Mouse (Mus musculus) midbrain, embryonic 12.5 days (tissue): ENCODE data around the gene Kcne2. TPM values are rescaled to one million over a fixed set of nuclear protein-coding genes. Genes with fewer than 3 reads are reported as not detected.
A peak's percentile ranks its signal among the peaks of the same experiment; 100 is the strongest.

Experiments
- ATAC-seq: fragments of 200-750 bp; cut with Nextera tagmentation; 2 replicates; pipeline ENCODE4 v1.8.0; 2017; ENCODE audit warnings: low read depth, moderate TSS enrichment, moderate library complexity; ENCODE audit not compliant: low FRiP score
- H3K27ac ChIP-seq: fragments of 300-500 bp; sonication (generic); replicated peaks from 2 replicates; pipeline ENCODE4 v1.5.1; 2016; ENCODE audit warnings: mild to moderate bottlenecking
- H3K27me3 ChIP-seq: fragments of 300-500 bp; sonication (generic); 2 replicates; pipeline ENCODE4 v1.6.1; 2016; ENCODE audit warnings: mild to moderate bottlenecking
- H3K36me3 ChIP-seq: fragments of 300-500 bp; sonication (generic); 2 replicates; pipeline ENCODE4 v1.6.1; 2016
- H3K4me1 ChIP-seq: fragments of 300-500 bp; sonication (generic); 2 replicates; pipeline ENCODE4 v1.6.1; 2016
- H3K4me2 ChIP-seq: fragments of 300-500 bp; sonication (generic); replicated peaks from 2 replicates; pipeline ENCODE4 v1.6.1; 2016; ENCODE audit warnings: mild to moderate bottlenecking, moderate library complexity
- H3K4me3 ChIP-seq: fragments of 300-500 bp; sonication (generic); 2 replicates; pipeline ENCODE4 v1.5.1; 2016; ENCODE audit warnings: mild to moderate bottlenecking
- H3K9ac ChIP-seq: fragments of 300-500 bp; sonication (generic); replicated peaks from 2 replicates; pipeline ENCODE4 v1.6.1; 2016; ENCODE audit warnings: mild to moderate bottlenecking, moderate library complexity
- H3K9me3 ChIP-seq: fragments of 300-500 bp; sonication (generic); 2 replicates; pipeline ENCODE4 v1.6.1; 2016; ENCODE audit warnings: mild to moderate bottlenecking
- WGBS: fragments of 180-500 bp; shearing (Covaris S2); methylation state at CpG from one replicate; pipeline ENCODE4 v1.1.7; 2016; 5-methylcytosine and 5-hydroxymethylcytosine counted together
- polyA plus RNA-seq: library from polyadenylated mRNA; unstranded; fragments of >200 nt; fragmentation: Nextera tagmentation; extraction: Ambion mirVana; gene quantifications from 2 replicates; pipeline ENCODE4 v1.2.1, GENCODE M21; 2016

Kcne2 gene
- polyA plus RNA-seq, 1 experiment from 2014 or later: 0.38 TPM

DNA sequence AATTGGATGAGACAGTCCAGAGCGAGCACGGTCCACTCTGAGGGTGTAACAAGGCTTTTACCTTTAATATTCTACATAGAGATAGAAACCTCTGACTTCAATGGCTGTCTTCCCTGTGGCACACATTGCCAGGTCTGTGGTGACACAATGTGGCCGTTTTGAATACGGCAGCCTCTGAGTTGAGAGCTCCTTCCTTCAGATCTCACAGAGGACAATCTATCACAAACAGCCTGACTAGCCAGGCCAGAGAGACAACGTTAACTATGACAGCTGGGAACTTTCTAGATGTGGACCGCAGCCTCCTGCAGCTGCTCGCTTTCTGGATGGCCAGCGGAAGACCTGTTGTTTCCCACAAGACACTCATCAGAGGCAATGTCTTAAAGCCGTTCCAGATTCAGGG is 3.4 kb upstream of the Kcne2 start:
- H3K4me3 ChIP-seq: no peak overlapping the region
- peaks cover 2% of the 10 kb centered on the region for H3K4me1 ChIP-seq
- no peak overlapping the region for H3K9ac ChIP-seq
- no peak for ATAC-seq
- 92% methylated on average over 9 of the region's 9 CpGs for WGBS
- no peak overlapping the region for H3K27ac ChIP-seq
- no peak overlapping the region for H3K4me2 ChIP-seq
- H3K36me3 ChIP-seq: no peaks in the 10 kb centered on the region
- 0 out of 2 replicates have a peak, but pooled peaks cover 7% of the 10 kb centered on the region for H3K27me3 ChIP-seq
- no peaks in the 10 kb centered on the region for H3K9me3 ChIP-seq

DNA sequence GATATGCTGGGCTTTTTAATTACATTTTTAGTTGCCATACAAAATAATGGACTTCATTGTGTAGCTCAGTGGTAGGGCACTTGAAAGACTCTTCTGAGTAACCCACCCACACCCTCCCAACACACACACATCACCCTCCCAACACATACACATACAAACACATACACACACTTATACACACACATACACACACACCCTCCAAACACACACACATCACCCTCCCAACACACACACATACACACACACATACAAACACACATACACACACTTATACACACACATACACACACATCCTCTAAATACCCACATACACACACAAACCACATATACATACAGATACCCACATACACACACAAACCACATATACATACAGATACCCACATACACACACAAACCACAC is 2.1 kb upstream of the Kcne2 start:
- Histone ChIP-seq H3K27me3 (0 out of 2 replicates have a peak, but pooled peaks cover 7% of the 10 kb centered on the region), H3K36me3 (no peaks in the 10 kb centered on the region), H3K9me3 (no peaks in the 10 kb centered on the region), H3K27ac (no peak overlapping the region), H3K4me1 (peaks cover 9% of the 10 kb centered on the region), H3K9ac (no peak overlapping the region), H3K4me2 (no peak overlapping the region), H3K4me3 (no peak overlapping the region)
- ATAC-seq: no peak

DNA sequence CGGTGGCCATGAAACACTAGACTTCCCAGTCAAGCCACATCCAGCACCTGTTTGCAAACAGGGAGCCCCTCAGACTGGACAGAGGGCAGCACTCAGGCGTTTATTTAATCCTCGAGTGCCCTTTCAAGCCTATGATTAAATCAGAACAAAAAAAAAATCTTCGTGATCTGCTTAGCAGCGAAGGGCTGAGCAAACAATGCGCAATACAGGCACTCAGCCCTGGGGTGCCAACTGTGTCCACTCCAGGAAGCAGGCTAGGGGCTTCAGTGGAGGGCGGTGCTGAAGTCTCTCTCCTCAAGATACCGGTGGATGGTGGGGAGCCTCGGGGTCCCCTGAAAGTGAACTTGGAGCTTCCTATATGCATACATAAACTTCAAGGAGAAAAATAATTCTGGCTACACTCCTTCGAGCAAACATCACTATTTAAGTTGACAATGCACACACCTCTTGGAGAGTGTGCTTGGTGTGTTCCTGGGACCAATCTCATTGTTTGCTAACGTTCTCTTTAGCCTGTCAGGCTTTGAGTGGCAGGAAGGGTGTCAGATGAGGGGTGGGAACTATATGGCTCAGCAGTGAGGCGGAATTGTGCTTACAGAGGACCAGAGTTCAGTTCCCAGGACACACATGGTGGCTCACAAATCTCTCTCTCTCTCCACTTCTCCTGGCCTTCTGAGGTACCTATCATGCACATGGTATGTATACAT is 2.2 kb downstream of the Kcne2 start:
- H3K27me3 ChIP-seq: 0 out of 2 replicates have a peak, but pooled peaks cover 7% of the 10 kb centered on the region
- 0 out of 2 replicates have a peak overlapping the region, but pooled peaks have one; percentile 11 for H3K4me2 ChIP-seq
- no peaks in the 10 kb centered on the region for H3K36me3 ChIP-seq
- H3K4me3 ChIP-seq: no peak overlapping the region
- ATAC-seq: peak; percentile 52; the same call in 1 of the 2 replicates
- no peaks in the 10 kb centered on the region for H3K9me3 ChIP-seq
- H3K4me1 ChIP-seq: peaks cover 9% of the 10 kb centered on the region
- H3K9ac ChIP-seq: no peak overlapping the region
- 30% methylated on average over 12 of the region's 12 CpGs for WGBS
- H3K27ac ChIP-seq: peak overlapping the region; percentile 15; the same call in 1 of the 2 replicates

DNA sequence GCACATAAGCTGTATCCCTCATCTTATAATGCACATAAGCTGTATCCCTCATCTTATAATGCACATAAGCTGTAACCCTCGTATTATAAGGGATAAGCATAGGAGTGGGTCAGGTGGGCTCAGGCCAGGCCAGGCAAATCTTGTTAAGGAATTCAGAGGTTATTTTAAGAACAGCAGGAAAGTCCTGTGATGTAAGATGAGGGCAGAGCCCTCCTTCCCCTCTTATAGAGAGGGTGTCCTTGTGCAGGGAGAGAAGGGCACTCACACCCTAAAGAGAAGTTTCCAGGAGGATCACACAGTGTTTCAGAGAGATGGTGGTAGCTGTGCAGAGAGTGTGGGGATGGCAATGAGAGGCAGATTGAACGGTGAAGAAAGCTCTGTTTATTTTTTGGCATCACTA is 3.1 kb downstream of the Kcne2 start:
- Histone ChIP-seq H3K27ac (no peak overlapping the region), H3K4me3 (no peak overlapping the region), H3K9ac (no peak overlapping the region), H3K27me3 (0 out of 2 replicates have a peak, but pooled peaks cover 7% of the 10 kb centered on the region), H3K4me1 (peaks cover 9% of the 10 kb centered on the region), H3K36me3 (no peaks in the 10 kb centered on the region), H3K4me2 (no peak overlapping the region), H3K9me3 (no peaks in the 10 kb centered on the region)
- 94% methylated on average over 2 of the region's 2 CpGs for WGBS
- no peak for ATAC-seq

DNA sequence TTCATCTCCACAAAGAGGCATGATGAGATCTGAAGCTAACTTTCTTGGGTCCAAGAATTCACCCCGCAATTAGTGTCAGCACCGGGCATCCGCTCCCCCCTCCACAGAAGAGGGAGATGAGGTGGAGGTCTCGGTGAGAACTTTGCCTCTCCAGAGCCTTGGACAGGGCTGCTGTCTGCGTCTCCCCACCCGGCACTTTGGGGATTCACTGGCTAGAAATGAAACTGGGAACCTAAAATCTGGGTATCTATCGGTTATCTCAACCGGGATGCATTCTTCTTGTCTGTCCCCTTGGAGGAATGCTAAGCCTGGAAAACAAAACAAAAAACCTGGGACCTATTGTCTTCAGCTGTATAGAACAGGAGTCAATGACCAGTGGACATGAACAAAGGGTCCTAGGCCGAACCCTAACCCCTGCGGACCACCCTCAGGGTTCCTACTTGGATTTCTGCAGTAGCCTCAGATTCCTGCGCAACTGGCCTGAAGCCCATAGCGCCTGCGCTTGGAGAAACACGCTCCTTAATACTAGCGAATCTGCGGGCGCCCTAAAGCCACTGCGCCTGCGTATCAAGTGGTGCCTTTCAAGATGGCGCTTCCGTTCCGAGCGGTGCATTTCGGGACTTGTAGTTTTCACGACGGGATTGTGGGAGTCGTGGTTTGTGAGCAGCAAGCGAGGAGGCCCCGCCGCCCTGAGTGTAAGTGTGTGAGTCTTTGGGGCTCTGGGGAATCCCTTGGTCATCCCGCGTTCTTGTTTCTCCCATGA is 8.6 kb downstream of the Kcne2 start, which contains the start of gene Smim11:
TSS of gene Smim11 (plus strand) at position 638 of the 763 bp plus-strand sequence.
- Histone ChIP-seq H3K4me1 (peaks cover 18% of the 10 kb centered on the region), H3K27me3 (no peaks in the 10 kb centered on the region), H3K9me3 (no peaks in the 10 kb centered on the region), H3K9ac (peak within 1 kb of the TSS; percentile 80), H3K4me2 (peak within 1 kb of the TSS; percentile 70), H3K36me3 (peaks cover 8% of the 10 kb centered on the region), H3K27ac (peak within 1 kb of the TSS; percentile 78), H3K4me3 (peak within 1 kb of the TSS; percentile 72)
- 9% methylated on average over 32 of the region's 32 CpGs for WGBS
- ATAC-seq: peak; percentile 94

DNA sequence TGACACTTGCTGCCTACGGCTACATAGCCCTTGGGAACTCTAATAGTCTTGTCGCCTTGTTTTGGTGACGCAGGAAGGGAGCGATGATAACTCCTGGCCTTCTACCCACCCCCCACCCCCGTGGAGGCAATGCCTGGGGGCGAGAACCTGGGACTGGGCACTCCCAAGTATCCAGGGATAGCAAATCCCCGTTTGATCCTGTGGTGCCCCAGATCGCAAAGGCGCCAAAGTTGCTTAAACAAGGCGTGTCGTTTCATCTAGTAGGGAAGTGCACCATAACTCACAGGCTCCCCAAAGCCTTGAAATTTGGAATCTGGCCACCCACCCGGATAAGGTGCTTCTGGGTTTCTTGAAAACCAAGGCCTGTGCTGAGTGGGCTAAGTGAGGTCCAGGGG is 9.2 kb downstream of the Kcne2 start:
- peaks cover 18% of the 10 kb centered on the region for H3K4me1 ChIP-seq
- H3K27me3 ChIP-seq: no peaks in the 10 kb centered on the region
- no peaks in the 10 kb centered on the region for H3K9me3 ChIP-seq
- WGBS: under 1% methylated on average over 12 of the region's 12 CpGs
- peak overlapping the region; percentile 72 for H3K4me3 ChIP-seq
- H3K9ac ChIP-seq: peak overlapping the region; percentile 80
- peaks cover 13% of the 10 kb centered on the region for H3K36me3 ChIP-seq
- no peak overlapping the region for H3K27ac ChIP-seq
- H3K4me2 ChIP-seq: peak overlapping the region; percentile 70
- peak; percentile 75; the same call in 1 of the 2 replicates for ATAC-seq

DNA sequence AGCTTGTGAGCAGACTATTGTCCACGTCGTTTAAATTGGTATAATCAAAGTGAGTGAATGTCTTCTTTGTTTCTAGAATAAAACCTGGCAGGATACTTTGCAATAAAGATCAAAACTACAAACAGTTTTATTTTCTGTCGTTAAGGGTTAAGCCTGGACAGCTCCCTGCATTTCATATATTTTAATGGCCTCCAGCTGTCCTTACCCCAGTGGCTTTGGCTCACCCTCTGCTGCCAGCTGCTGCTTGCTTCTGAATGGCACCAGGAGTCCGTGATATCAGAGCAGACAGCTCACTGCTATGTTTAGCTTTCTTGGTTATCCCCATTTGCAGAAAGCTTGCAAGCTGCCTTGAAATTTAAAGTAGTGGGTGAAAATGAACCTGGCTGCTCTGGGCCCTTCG is 9.8 kb downstream of the Kcne2 start:
- peak overlapping the region; percentile 80 for H3K9ac ChIP-seq
- H3K27ac ChIP-seq: no peak overlapping the region
- H3K4me3 ChIP-seq: peak overlapping the region; percentile 72
- H3K9me3 ChIP-seq: no peaks in the 10 kb centered on the region
- 35% methylated on average over 5 of the region's 5 CpGs for WGBS
- peak overlapping the region; percentile 70 for H3K4me2 ChIP-seq
- H3K27me3 ChIP-seq: no peaks in the 10 kb centered on the region
- ATAC-seq: no peak
- H3K4me1 ChIP-seq: peaks cover 18% of the 10 kb centered on the region
- peaks cover 19% of the 10 kb centered on the region for H3K36me3 ChIP-seq

DNA sequence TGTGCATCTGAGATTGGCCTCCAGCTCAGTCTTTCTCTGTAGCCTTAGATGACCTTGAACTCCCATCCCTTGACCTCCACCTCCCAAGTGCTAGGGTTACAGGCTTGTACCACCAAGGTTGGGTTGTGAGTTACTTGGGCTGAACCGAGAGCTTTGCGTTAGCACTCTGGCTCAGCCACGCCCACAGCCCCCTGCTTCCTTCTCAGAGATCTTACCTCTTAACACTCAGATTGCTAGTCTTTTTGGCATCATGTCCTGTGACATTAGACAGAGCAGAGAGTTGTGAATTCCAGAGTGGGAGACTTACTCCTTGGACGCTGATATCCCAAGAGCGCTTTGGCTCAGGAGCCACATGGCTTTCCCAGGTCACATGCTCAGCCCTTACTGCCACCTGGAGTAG is 10.3 kb downstream of the Kcne2 start:
- peaks cover 18% of the 10 kb centered on the region for H3K4me1 ChIP-seq
- no peaks in the 10 kb centered on the region for H3K9me3 ChIP-seq
- H3K9ac ChIP-seq: peak overlapping the region; percentile 80; the same call in 1 of the 2 replicates
- H3K27ac ChIP-seq: no peak overlapping the region; the same call in 1 of the 2 replicates
- H3K4me3 ChIP-seq: peak overlapping the region; percentile 72; the same call in 1 of the 2 replicates
- no peak for ATAC-seq
- no peaks in the 10 kb centered on the region for H3K27me3 ChIP-seq
- H3K36me3 ChIP-seq: peaks cover 24% of the 10 kb centered on the region
- WGBS: 70% methylated on average over 5 of the region's 5 CpGs
- peak overlapping the region; percentile 70 for H3K4me2 ChIP-seq

DNA sequence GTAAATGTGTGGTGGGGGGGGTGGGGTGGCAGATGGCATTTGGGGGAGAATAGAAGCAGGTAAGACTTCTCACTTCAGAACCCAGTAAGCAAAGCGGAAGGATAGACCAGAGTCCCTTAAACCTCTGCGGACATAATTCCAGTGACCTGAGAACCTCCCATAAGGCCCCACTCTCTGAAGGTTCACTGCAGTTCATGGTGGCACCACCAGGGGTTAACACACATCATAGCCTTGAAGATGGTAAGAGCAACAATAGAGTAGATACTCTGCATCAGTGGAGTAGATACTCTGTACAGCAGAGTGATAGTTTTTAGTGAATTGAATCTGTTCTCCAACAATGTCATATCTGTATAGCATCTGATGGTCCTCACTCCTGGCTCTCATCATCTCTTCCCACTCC is 13.3 kb downstream of the Kcne2 start:
- ATAC-seq: no peak
- no peaks in the 10 kb centered on the region for H3K9me3 ChIP-seq
- H3K27me3 ChIP-seq: no peaks in the 10 kb centered on the region
- H3K4me3 ChIP-seq: no peak overlapping the region
- no peak overlapping the region for H3K9ac ChIP-seq
- no peak overlapping the region for H3K4me2 ChIP-seq
- WGBS: 97% methylated on average over 2 of the region's 2 CpGs
- H3K4me1 ChIP-seq: peaks cover 21% of the 10 kb centered on the region
- H3K27ac ChIP-seq: no peak overlapping the region
- H3K36me3 ChIP-seq: peaks cover 43% of the 10 kb centered on the region

DNA sequence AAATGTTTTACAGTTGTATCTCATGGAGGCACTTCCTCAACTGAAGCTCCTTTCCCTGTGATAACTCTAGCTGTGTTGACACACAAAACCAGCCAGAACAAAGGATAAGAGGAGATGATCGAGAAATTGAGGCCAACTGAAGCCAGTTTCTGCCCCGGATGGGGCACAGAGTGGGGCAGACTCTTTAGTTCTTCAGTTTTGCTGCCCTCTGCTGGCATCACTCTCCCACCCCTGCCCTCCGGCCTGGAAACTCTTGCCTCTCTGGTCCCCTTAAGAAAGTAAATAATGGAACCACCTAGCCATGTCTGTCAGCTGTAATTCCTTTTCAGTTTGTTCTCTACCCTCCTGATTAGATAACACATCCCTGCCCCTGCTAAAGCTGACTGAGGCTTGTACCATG is 15.8 kb downstream of the Kcne2 start:
- H3K36me3 ChIP-seq: peaks cover 66% of the 10 kb centered on the region
- ATAC-seq: no peak
- H3K4me2 ChIP-seq: no peak overlapping the region
- no peaks in the 10 kb centered on the region for H3K9me3 ChIP-seq
- 0 out of 2 replicates have a peak, but pooled peaks cover 5% of the 10 kb centered on the region for H3K4me1 ChIP-seq
- H3K4me3 ChIP-seq: no peak overlapping the region
- H3K9ac ChIP-seq: no peak overlapping the region
- 83% methylated on average over 3 of the region's 3 CpGs for WGBS
- no peaks in the 10 kb centered on the region for H3K27me3 ChIP-seq
- H3K27ac ChIP-seq: no peak overlapping the region

DNA sequence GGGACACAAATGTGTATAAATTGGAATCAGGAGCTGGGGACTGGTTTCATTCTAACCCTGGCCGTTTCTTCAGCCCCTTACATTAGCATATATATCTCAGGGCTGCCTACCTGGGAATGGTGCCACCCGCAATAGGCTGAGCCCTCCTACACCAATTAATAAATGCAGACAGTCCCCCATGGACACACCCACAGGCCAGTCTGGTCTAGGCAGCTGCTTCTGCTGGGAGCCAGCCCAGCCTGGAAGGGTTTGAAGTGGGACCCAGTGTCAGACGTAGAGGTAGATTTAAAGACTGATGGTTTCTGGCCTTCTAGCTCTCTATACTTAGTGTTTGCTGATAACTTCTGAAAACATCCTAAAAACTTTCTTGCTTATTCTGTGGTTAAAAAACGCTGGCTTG is 16.9 kb downstream of the Kcne2 start:
- Histone ChIP-seq H3K9ac (no peak overlapping the region), H3K4me3 (no peak overlapping the region), H3K27ac (peak overlapping the region; percentile 56; the same call in 1 of the 2 replicates), H3K27me3 (no peaks in the 10 kb centered on the region), H3K9me3 (no peaks in the 10 kb centered on the region), H3K36me3 (peaks cover 66% of the 10 kb centered on the region), H3K4me1 (0 out of 2 replicates have a peak, but pooled peaks cover 5% of the 10 kb centered on the region), H3K4me2 (no peak overlapping the region)
- ATAC-seq: 0 out of 2 replicates have a peak, but pooled peaks have one; percentile 45
- 45% methylated on average over 4 of the region's 4 CpGs for WGBS
